Comparison of ENCODE assay signal across 12 mouse cellular contexts in genomic region chr11:106741232-106741631, GRCm38 (mm10). TPM values are rescaled to one million over a fixed set of nuclear protein-coding genes. Genes with fewer than 3 reads are reported as not detected.
DNase-seq lines count a peak whose midpoint lies in the region; ATAC-seq lines count a peak whose summit lies in the region.
"Had no signal": no experiment of that assay in that cellular context is flagged by ENCODE, and none has a peak within 500 bp of the region (broad histone marks: within the 10 kb centered on the region; RNA-seq: fewer than 3 reads in every experiment).

No protein-coding gene starts in this region.

- peak; percentile 60 for DNase-seq in hindbrain, embryonic 10.5 days (ENCODE audit: low spot score)
- peak; percentile 71 for DNase-seq in CD4-positive helper T cell, adult 2 months (ENCODE audit: low read depth, low spot score)
- peak; percentile 67 for DNase-seq in ZHBTc4 (ENCODE audit: low read depth, low spot score)
- DNase-seq in hindbrain, embryonic 14.5 days (ENCODE audit: low spot score) = peak; percentile 56
- no peak for DNase-seq in layer of hippocampus, postnatal 36 days
- DNase-seq: adrenal gland, adult 2 months; liver had no signal

- H3K27ac ChIP-seq in hindbrain, embryonic 10.5 days = no peak overlapping the region
- H3K27ac ChIP-seq in hindbrain, embryonic 16.5 days (ENCODE audit: low read depth, low read length) = no peak overlapping the region
- no peak overlapping the region for H3K27ac ChIP-seq in hindbrain, embryonic 14.5 days
- H3K27ac ChIP-seq: heart, embryonic 10.5 days had no signal

- no peak overlapping the region for H3K4me2 ChIP-seq in hindbrain, embryonic 16.5 days (ENCODE audit: low read length)
- H3K4me2 ChIP-seq in hindbrain, embryonic 14.5 days (replicated peaks) = no peak overlapping the region

- H3K4me3 ChIP-seq in hindbrain, embryonic 10.5 days = no peak overlapping the region
- no peak overlapping the region for H3K4me3 ChIP-seq in hindbrain, embryonic 16.5 days (ENCODE audit: low read length)
- H3K4me3 ChIP-seq in hindbrain, embryonic 14.5 days (replicated peaks; ENCODE audit: low read length) = no peak overlapping the region
- H3K4me3 ChIP-seq: heart, embryonic 10.5 days; megakaryocyte, embryonic 14.5 days had no signal

- no peaks in the 10 kb centered on the region for H3K9me3 ChIP-seq in hindbrain, embryonic 10.5 days
- no peaks in the 10 kb centered on the region for H3K9me3 ChIP-seq in hindbrain, embryonic 16.5 days (ENCODE audit: control insufficient read depth, low read length)
- no peaks in the 10 kb centered on the region for H3K9me3 ChIP-seq in hindbrain, embryonic 14.5 days (ENCODE audit: control insufficient read depth, low read length)
- H3K9me3 ChIP-seq: heart, embryonic 10.5 days had no signal

- 43% methylated on average over 6 of the region's 6 CpGs for WGBS in hindbrain, embryonic 10.5 days
- WGBS in hindbrain, embryonic 16.5 days = 20% methylated on average over 6 of the region's 6 CpGs
- WGBS in hindbrain, embryonic 14.5 days = 21% methylated on average over 6 of the region's 6 CpGs

- peaks cover 25% of the 10 kb centered on the region for H3K4me1 ChIP-seq in hindbrain, embryonic 10.5 days (replicated peaks)
- H3K4me1 ChIP-seq in hindbrain, embryonic 16.5 days (ENCODE audit: control insufficient read depth, insufficient read depth, low read depth, low read length) = peaks cover 14% of the 10 kb centered on the region
- H3K4me1 ChIP-seq in hindbrain, embryonic 14.5 days (replicated peaks; ENCODE audit: control insufficient read depth, insufficient read depth, low read length) = peaks cover 15% of the 10 kb centered on the region

- no peak for ATAC-seq in hindbrain, embryonic 16.5 days
- no peak for ATAC-seq in hindbrain, embryonic 14.5 days (ENCODE audit: low FRiP score)
- no peak for ATAC-seq in megakaryocyte progenitor cell, adult 5-6 weeks (replicated peaks; ENCODE audit: poor library complexity)
- ATAC-seq: intestine, postnatal 0 days had no signal

- no peaks in the 10 kb centered on the region for H3K36me3 ChIP-seq in hindbrain, embryonic 10.5 days
- no peaks in the 10 kb centered on the region for H3K36me3 ChIP-seq in hindbrain, embryonic 16.5 days (ENCODE audit: control insufficient read depth, insufficient read depth, low read length)
- no peaks in the 10 kb centered on the region for H3K36me3 ChIP-seq in hindbrain, embryonic 14.5 days (replicated peaks; ENCODE audit: control insufficient read depth, insufficient read depth)
- H3K36me3 ChIP-seq: heart, embryonic 10.5 days had no signal

- H3K27me3 ChIP-seq in hindbrain, embryonic 10.5 days (ENCODE audit: insufficient read depth, poor library complexity, severe bottlenecking) = peaks cover 9% of the 10 kb centered on the region
- H3K27me3 ChIP-seq in hindbrain, embryonic 16.5 days (replicated peaks; ENCODE audit: control insufficient read depth, insufficient read depth, low read length) = no peaks in the 10 kb centered on the region
- no peaks in the 10 kb centered on the region for H3K27me3 ChIP-seq in hindbrain, embryonic 14.5 days (ENCODE audit: control insufficient read depth, insufficient read depth, low read length)

- no peak overlapping the region for H3K9ac ChIP-seq in hindbrain, embryonic 16.5 days (ENCODE audit: low read depth, low read length)
- H3K9ac ChIP-seq in hindbrain, embryonic 14.5 days = no peak overlapping the region

RNA-seq across cellular contexts. Expression of gene Pecam1, which starts 9.2 kb away (rescaled TPM):
- 17.3 and 18.3 TPM in 2 replicates for polyA plus RNA-seq in hindbrain, embryonic 10.5 days (2016; fragmentation: Nextera tagmentation; extraction: Ambion mirVana)
- polyA plus RNA-seq in hindbrain, embryonic 16.5 days (2015; fragmentation: Nextera tagmentation; extraction: Ambion mirVana) = 16.4 and 21.0 TPM in 2 replicates
- polyA plus RNA-seq in hindbrain, embryonic 14.5 days (2014; fragmentation: Nextera tagmentation; extraction: Ambion mirVana) = 16.0 and 16.9 TPM in 2 replicates
- total RNA-seq in megakaryocyte progenitor cell, adult 5-6 weeks (2015) = 55.0 and 57.0 TPM in 2 replicates
- 38.6 and 43.8 TPM in 2 replicates for total RNA-seq in megakaryocyte progenitor cell, adult 5-6 weeks (2017)
- 10 to 100 TPM; 15.5 to 18.0 TPM for total RNA-seq in layer of hippocampus, postnatal 36 days (2021)

RNA-seq across cellular contexts. Expression of gene Milr1, which starts 9.8 kb away (rescaled TPM):
- polyA plus RNA-seq in hindbrain, embryonic 10.5 days (2016; fragmentation: Nextera tagmentation; extraction: Ambion mirVana) = 0.93 and 1.6 TPM in 2 replicates
- 0.42 and 0.56 TPM in 2 replicates for polyA plus RNA-seq in hindbrain, embryonic 16.5 days (2015; fragmentation: Nextera tagmentation; extraction: Ambion mirVana)
- polyA plus RNA-seq in hindbrain, embryonic 14.5 days (2014; fragmentation: Nextera tagmentation; extraction: Ambion mirVana) = 0.74 and 0.79 TPM in 2 replicates
- total RNA-seq in megakaryocyte progenitor cell, adult 5-6 weeks (2015) = 63.1 and 96.7 TPM in 2 replicates
- total RNA-seq in megakaryocyte progenitor cell, adult 5-6 weeks (2017) = 82.0 and 96.2 TPM in 2 replicates
- not detected for total RNA-seq in layer of hippocampus, postnatal 36 days (2021)
- polyA plus RNA-seq: adrenal gland, adult 2 months had no signal

RNA-seq across cellular contexts. Expression of gene Polg2, which starts 38.1 kb away (rescaled TPM):
- polyA plus RNA-seq in hindbrain, embryonic 10.5 days (2016; fragmentation: Nextera tagmentation; extraction: Ambion mirVana) = 8.1 and 10.1 TPM in 2 replicates
- 9.1 and 9.9 TPM in 2 replicates for polyA plus RNA-seq in hindbrain, embryonic 16.5 days (2015; fragmentation: Nextera tagmentation; extraction: Ambion mirVana)
- polyA plus RNA-seq in hindbrain, embryonic 14.5 days (2014; fragmentation: Nextera tagmentation; extraction: Ambion mirVana) = 8.6 and 9.7 TPM in 2 replicates
- total RNA-seq in megakaryocyte progenitor cell, adult 5-6 weeks (2015) = 12.4 and 13.3 TPM in 2 replicates
- 7.2 and 13.5 TPM in 2 replicates for total RNA-seq in megakaryocyte progenitor cell, adult 5-6 weeks (2017)
- 1 to 10 TPM; 4.8 to 5.1 TPM for total RNA-seq in layer of hippocampus, postnatal 36 days (2021)

RNA-seq across cellular contexts. Expression of gene Ddx5, which starts 47.8 kb away (rescaled TPM):
- polyA plus RNA-seq in hindbrain, embryonic 10.5 days (2016; fragmentation: Nextera tagmentation; extraction: Ambion mirVana) = 285 and 301 TPM in 2 replicates
- 315 and 329 TPM in 2 replicates for polyA plus RNA-seq in hindbrain, embryonic 16.5 days (2015; fragmentation: Nextera tagmentation; extraction: Ambion mirVana)
- 417 and 429 TPM in 2 replicates for polyA plus RNA-seq in hindbrain, embryonic 14.5 days (2014; fragmentation: Nextera tagmentation; extraction: Ambion mirVana)
- 850 and 903 TPM in 2 replicates for total RNA-seq in megakaryocyte progenitor cell, adult 5-6 weeks (2015)
- total RNA-seq in megakaryocyte progenitor cell, adult 5-6 weeks (2017) = 1,040 and 1,207 TPM in 2 replicates
- total RNA-seq in layer of hippocampus, postnatal 36 days (2021) = 100 to 1,000 TPM; 814 to 831 TPM

RNA-seq across cellular contexts. Expression of gene Cep95, which starts 47.8 kb away (rescaled TPM):
- polyA plus RNA-seq in hindbrain, embryonic 10.5 days (2016; fragmentation: Nextera tagmentation; extraction: Ambion mirVana) = 14.8 and 20.2 TPM in 2 replicates
- 12.2 and 15.3 TPM in 2 replicates for polyA plus RNA-seq in hindbrain, embryonic 16.5 days (2015; fragmentation: Nextera tagmentation; extraction: Ambion mirVana)
- 10.8 and 11.4 TPM in 2 replicates for polyA plus RNA-seq in hindbrain, embryonic 14.5 days (2014; fragmentation: Nextera tagmentation; extraction: Ambion mirVana)
- 16.9 and 22.0 TPM in 2 replicates for total RNA-seq in megakaryocyte progenitor cell, adult 5-6 weeks (2015)
- total RNA-seq in megakaryocyte progenitor cell, adult 5-6 weeks (2017) = 15.6 and 21.3 TPM in 2 replicates
- 10 to 100 TPM; 10.4 to 14.9 TPM for total RNA-seq in layer of hippocampus, postnatal 36 days (2021)

Comparison
In these comparisons a context has a peak if more than half of its experiments do, and no peak if none do; other contexts are left out.
1. DNase-seq: peak in hindbrain, embryonic 10.5 days (single experiment), CD4-positive helper T cell, adult 2 months (single experiment), ZHBTc4 (single experiment) and hindbrain, embryonic 14.5 days (single experiment); none in layer of hippocampus, postnatal 36 days (0 of 2).